Mouse (Mus musculus) neural tube, embryonic 12.5 days (tissue): ENCODE measurements around the gene Psmd12. TPM values are rescaled to one million over a fixed set of nuclear protein-coding genes. Genes with fewer than 3 reads are reported as not detected.
A peak's percentile ranks its signal among the peaks of the same experiment; 100 is the strongest.

ENCODE experiments used
- ATAC-seq: fragments of 200-750 bp; cut with Nextera tagmentation; 2 replicates; pipeline ENCODE4 v1.8.0; 2017; ENCODE audit warnings: low read depth, mild to moderate bottlenecking, moderate TSS enrichment, moderate library complexity; ENCODE audit not compliant: low FRiP score
- H3K27ac ChIP-seq: fragments of 300-500 bp; sonication (generic); 2 replicates; pipeline ENCODE4 v1.5.1; 2016
- H3K27me3 ChIP-seq: fragments of 300-500 bp; sonication (generic); replicated peaks from 2 replicates; pipeline ENCODE4 v1.6.1; 2016; ENCODE audit warnings: mild to moderate bottlenecking
- H3K36me3 ChIP-seq: fragments of 300-500 bp; sonication (generic); 2 replicates; pipeline ENCODE4 v1.6.1; 2016; ENCODE audit warnings: mild to moderate bottlenecking
- H3K4me1 ChIP-seq: fragments of 300-500 bp; sonication (generic); 2 replicates; pipeline ENCODE4 v1.6.1; 2016
- H3K4me2 ChIP-seq: fragments of 300-500 bp; sonication (generic); replicated peaks from 2 replicates; pipeline ENCODE4 v1.6.1; 2016; ENCODE audit warnings: mild to moderate bottlenecking
- H3K4me3 ChIP-seq: fragments of 300-500 bp; sonication (generic); 2 replicates; pipeline ENCODE4 v1.5.1; 2016
- H3K9ac ChIP-seq: fragments of 300-500 bp; sonication (generic); 2 replicates; pipeline ENCODE4 v1.6.1; 2016; ENCODE audit warnings: mild to moderate bottlenecking
- H3K9me3 ChIP-seq: fragments of 300-500 bp; sonication (generic); 2 replicates; pipeline ENCODE4 v1.6.1; 2016; ENCODE audit warnings: mild to moderate bottlenecking
- WGBS: fragments of 180-500 bp; shearing (Covaris S2); methylation state at CpG from one replicate; pipeline ENCODE4 v1.1.7; 2016; 5-methylcytosine and 5-hydroxymethylcytosine counted together
- polyA plus RNA-seq: library from polyadenylated mRNA; unstranded; fragments of >200 nt; fragmentation: Nextera tagmentation; extraction: Ambion mirVana; gene quantifications from 2 replicates; pipeline ENCODE4 v1.2.1, GENCODE M21; 2016

Psmd12 gene
- 178 and 186 TPM in 2 replicates for polyA plus RNA-seq

- ATAC-seq: peak; percentile 97
- Histone ChIP-seq H3K4me3 (peak within 1 kb of the TSS; percentile 91), H3K27me3 (no peaks in the 10 kb centered on the region), H3K36me3 (no peaks in the 10 kb centered on the region), H3K4me2 (peak within 1 kb of the TSS; percentile 94), H3K27ac (peak within 1 kb of the TSS; percentile 53), H3K4me1 (peaks cover 15% of the 10 kb centered on the region), H3K9me3 (no peaks in the 10 kb centered on the region), H3K9ac (peak within 1 kb of the TSS; percentile 86)
- WGBS: under 1% methylated on average over 51 of the region's 51 CpGs
Measured at GRCm38 (mm10) chr11:107479053-107479861, at the start of gene Psmd12. Psmd12 (plus strand) TSS chr11:107479484.

- Histone ChIP-seq H3K9me3 (0 out of 2 replicates have a peak, but pooled peaks cover 6% of the 10 kb centered on the region), H3K36me3 (no peaks in the 10 kb centered on the region), H3K4me1 (peaks cover 7% of the 10 kb centered on the region), H3K4me3 (no peak overlapping the region), H3K27ac (no peak overlapping the region), H3K9ac (no peak overlapping the region), H3K27me3 (no peaks in the 10 kb centered on the region), H3K4me2 (no peak overlapping the region)
- WGBS: 86% methylated on average over 7 of the region's 7 CpGs
- ATAC-seq: no peak
Measured at GRCm38 (mm10) chr11:107431197-107431965, 47.9 kb upstream of the Psmd12 start.

GRCm38 (mm10) chr11:107435776-107436449 is 43.4 kb upstream of the Psmd12 start:
- 91% methylated on average over 6 of the region's 6 CpGs for WGBS
- ATAC-seq: no peak

GRCm38 (mm10) chr11:107437723-107438122 is 41.6 kb upstream of the Psmd12 start:
- 93% methylated on average over 4 of the region's 4 CpGs for WGBS
- H3K4me1 ChIP-seq: peaks cover 4% of the 10 kb centered on the region
- no peak for ATAC-seq

More at GRCm38 (mm10) chr11:107435776-107436449, 43.4 kb upstream of the Psmd12 start:
- no peaks in the 10 kb centered on the region; the same call in 1 of the 2 replicates for H3K36me3 ChIP-seq
- peaks cover 7% of the 10 kb centered on the region for H3K4me1 ChIP-seq
- no peak overlapping the region for H3K27ac ChIP-seq
- 0 out of 2 replicates have a peak, but pooled peaks cover 10% of the 10 kb centered on the region for H3K9me3 ChIP-seq
- no peak overlapping the region for H3K4me3 ChIP-seq
- H3K9ac ChIP-seq: no peak overlapping the region
- no peak overlapping the region for H3K4me2 ChIP-seq
- no peaks in the 10 kb centered on the region for H3K27me3 ChIP-seq

GRCm38 (mm10) chr11:107438140-107438539 is 41.1 kb upstream of the Psmd12 start:
- Histone ChIP-seq H3K27me3 (no peaks in the 10 kb centered on the region), H3K9me3 (0 out of 2 replicates have a peak, but pooled peaks cover 10% of the 10 kb centered on the region), H3K4me1 (no peaks in the 10 kb centered on the region; the same call in 1 of the 2 replicates), H3K27ac (no peak overlapping the region), H3K36me3 (no peaks in the 10 kb centered on the region; the same call in 1 of the 2 replicates), H3K4me3 (no peak overlapping the region), H3K9ac (no peak overlapping the region), H3K4me2 (no peak overlapping the region)
- WGBS: 88% methylated on average over 3 of the region's 3 CpGs
- ATAC-seq: no peak

More at GRCm38 (mm10) chr11:107437723-107438122, 41.6 kb upstream of the Psmd12 start:
- Histone ChIP-seq H3K27ac (no peak overlapping the region), H3K36me3 (no peaks in the 10 kb centered on the region; the same call in 1 of the 2 replicates), H3K4me3 (no peak overlapping the region), H3K9ac (no peak overlapping the region), H3K27me3 (no peaks in the 10 kb centered on the region), H3K9me3 (0 out of 2 replicates have a peak, but pooled peaks cover 10% of the 10 kb centered on the region), H3K4me2 (no peak overlapping the region)

- no peak overlapping the region for H3K4me2 ChIP-seq
- H3K9ac ChIP-seq: no peak overlapping the region
- no peak overlapping the region for H3K27ac ChIP-seq
- 56% methylated on average over 3 of the region's 3 CpGs for WGBS
- 0 out of 2 replicates have a peak, but pooled peaks cover 4% of the 10 kb centered on the region for H3K9me3 ChIP-seq
- H3K4me3 ChIP-seq: no peak overlapping the region
- no peaks in the 10 kb centered on the region; the same call in 1 of the 2 replicates for H3K36me3 ChIP-seq
- H3K27me3 ChIP-seq: no peaks in the 10 kb centered on the region
- ATAC-seq: no peak
- H3K4me1 ChIP-seq: no peaks in the 10 kb centered on the region
Measured at GRCm38 (mm10) chr11:107441050-107441449, 38.2 kb upstream of the Psmd12 start.

GRCm38 (mm10) chr11:107443121-107444095 is 35.9 kb upstream of the Psmd12 start:
- H3K36me3 ChIP-seq: no peaks in the 10 kb centered on the region; the same call in 1 of the 2 replicates
- no peak overlapping the region for H3K27ac ChIP-seq
- no peak overlapping the region for H3K9ac ChIP-seq
- 82% methylated on average over 12 of the region's 12 CpGs for WGBS
- no peaks in the 10 kb centered on the region for H3K4me1 ChIP-seq
- H3K4me2 ChIP-seq: no peak overlapping the region
- no peaks in the 10 kb centered on the region for H3K27me3 ChIP-seq
- no peak overlapping the region for H3K4me3 ChIP-seq
- ATAC-seq: no peak
- H3K9me3 ChIP-seq: 0 out of 2 replicates have a peak, but pooled peaks cover under 1% of the 10 kb centered on the region

- no peak overlapping the region for H3K4me3 ChIP-seq
- 94% methylated on average over 3 of the region's 3 CpGs for WGBS
- peaks cover 4% of the 10 kb centered on the region for H3K4me1 ChIP-seq
- H3K36me3 ChIP-seq: no peaks in the 10 kb centered on the region
- ATAC-seq: no peak
- H3K27ac ChIP-seq: no peak overlapping the region
- H3K9ac ChIP-seq: no peak overlapping the region
- no peak overlapping the region for H3K4me2 ChIP-seq
- no peaks in the 10 kb centered on the region for H3K27me3 ChIP-seq
- no peaks in the 10 kb centered on the region for H3K9me3 ChIP-seq
Measured at GRCm38 (mm10) chr11:107445683-107446082, 33.6 kb upstream of the Psmd12 start.

- Histone ChIP-seq H3K9ac (no peak overlapping the region), H3K9me3 (no peaks in the 10 kb centered on the region), H3K4me3 (no peak overlapping the region), H3K36me3 (no peaks in the 10 kb centered on the region), H3K4me1 (peaks cover 7% of the 10 kb centered on the region), H3K27ac (no peak overlapping the region), H3K4me2 (no peak overlapping the region), H3K27me3 (no peaks in the 10 kb centered on the region)
- no peak for ATAC-seq
- WGBS: 79% methylated on average over 6 of the region's 6 CpGs
Measured at GRCm38 (mm10) chr11:107446650-107447049, 32.6 kb upstream of the Psmd12 start.

GRCm38 (mm10) chr11:107447349-107447748 is 31.9 kb upstream of the Psmd12 start:
- no peak for ATAC-seq
- 78% methylated on average over 5 of the region's 5 CpGs for WGBS
- Histone ChIP-seq H3K4me2 (no peak overlapping the region), H3K9me3 (no peaks in the 10 kb centered on the region), H3K27me3 (no peaks in the 10 kb centered on the region), H3K4me3 (no peak overlapping the region), H3K36me3 (no peaks in the 10 kb centered on the region), H3K27ac (no peak overlapping the region), H3K9ac (no peak overlapping the region), H3K4me1 (peaks cover 7% of the 10 kb centered on the region)

GRCm38 (mm10) chr11:107447915-107448314 is 31.4 kb upstream of the Psmd12 start:
- no peak overlapping the region for H3K4me2 ChIP-seq
- H3K9me3 ChIP-seq: no peaks in the 10 kb centered on the region
- no peaks in the 10 kb centered on the region for H3K36me3 ChIP-seq
- no peaks in the 10 kb centered on the region for H3K27me3 ChIP-seq
- H3K9ac ChIP-seq: no peak overlapping the region
- ATAC-seq: no peak
- peaks cover 7% of the 10 kb centered on the region for H3K4me1 ChIP-seq
- 83% methylated on average over 9 of the region's 9 CpGs for WGBS
- H3K27ac ChIP-seq: no peak overlapping the region
- H3K4me3 ChIP-seq: no peak overlapping the region
